Mouse (Mus musculus): ENCODE data around the gene Kcnj15. TPM values are rescaled to one million over a fixed set of nuclear protein-coding genes. Genes with fewer than 3 reads are reported as not detected.
A peak's percentile ranks its signal among the peaks of the same experiment; 100 is the strongest.

The Kcnj15 gene
- total and polyA plus RNA-seq, 3 experiments = 0.89 to 1.5 (median 1.2) TPM

- Histone ChIP-seq H3K79me2 (replicated peaks; ENCODE audit: control insufficient read depth, insufficient read depth, low read length) (no peaks in the 10 kb centered on the region), H3K4me1 (ENCODE audit: control insufficient read depth, insufficient read depth, low read length) (no peaks in the 10 kb centered on the region), H3K4me3 (no peak overlapping the region), H3K27ac (no peak overlapping the region), H3K27me3 (ENCODE audit: control insufficient read depth, insufficient read depth, low read length) (no peaks in the 10 kb centered on the region), H3K9ac (ENCODE audit: low read depth, low read length) (no peak overlapping the region), H3K36me3 (ENCODE audit: control insufficient read depth, insufficient read depth, low read length) (no peaks in the 10 kb centered on the region)
- DNase-seq = no peak
- WGBS = 81% methylated on average over 8 of the region's 8 CpGs
- TF ChIP-seq CTCF (IDR thresholded peaks at IDR 0.05) (no peak), POLR2A (IDR thresholded peaks at IDR 0.05; ENCODE audit: insufficient read depth, low read depth, low read length) (no peak), EP300 (IDR thresholded peaks at IDR 0.05; ENCODE audit: insufficient read depth, low read depth, low read length) (no peak)
- intact Hi-C loops (cut with DNase I) = no loop called here
Observed at GRCm38 (mm10) chr16:95223435-95223834, 33.9 kb upstream of the Kcnj15 start.

GRCm38 (mm10) chr16:95225285-95225684 lies 32.1 kb upstream of the Kcnj15 start:
- Histone ChIP-seq H3K4me1 (ENCODE audit: control insufficient read depth, insufficient read depth, low read length) (no peaks in the 10 kb centered on the region), H3K27ac (no peak overlapping the region), H3K4me3 (no peak overlapping the region), H3K27me3 (ENCODE audit: control insufficient read depth, insufficient read depth, low read length) (no peaks in the 10 kb centered on the region), H3K79me2 (replicated peaks; ENCODE audit: control insufficient read depth, insufficient read depth, low read length) (no peaks in the 10 kb centered on the region), H3K9ac (ENCODE audit: low read depth, low read length) (no peak overlapping the region), H3K36me3 (ENCODE audit: control insufficient read depth, insufficient read depth, low read length) (no peaks in the 10 kb centered on the region)
- 45% methylated on average over 7 of the region's 7 CpGs for WGBS
- intact Hi-C loops (cut with DNase I) = no loop called here
- no peak for DNase-seq
- no peak for TF ChIP-seq EP300 (IDR thresholded peaks at IDR 0.05; ENCODE audit: insufficient read depth, low read depth, low read length)
- no peak for TF ChIP-seq CTCF (IDR thresholded peaks at IDR 0.05)
- TF ChIP-seq POLR2A (IDR thresholded peaks at IDR 0.05; ENCODE audit: insufficient read depth, low read depth, low read length) = no peak

DNA sequence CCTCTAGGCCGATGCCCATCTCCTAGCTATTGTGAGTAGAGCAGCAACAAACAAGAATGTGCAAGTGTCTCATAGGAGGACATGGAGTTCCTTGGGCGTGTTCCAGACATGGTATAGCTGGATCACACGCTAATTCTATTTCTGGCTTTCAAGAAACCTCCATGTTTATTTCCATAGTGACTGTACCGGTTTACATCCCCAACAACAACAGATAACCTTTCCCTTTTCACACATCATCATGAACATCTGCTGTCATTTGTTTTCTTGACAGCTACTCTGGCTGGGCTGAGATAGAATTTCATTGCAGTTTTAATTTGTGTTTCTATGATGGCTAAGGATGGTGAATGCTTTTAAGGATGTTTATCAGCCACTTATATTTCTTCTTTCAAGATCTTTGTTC lies 25.6 kb upstream of the Kcnj15 start:
- no peaks in the 10 kb centered on the region for H3K27me3 ChIP-seq (ENCODE audit: control insufficient read depth, insufficient read depth, low read length)
- H3K4me1 ChIP-seq (ENCODE audit: control insufficient read depth, insufficient read depth, low read length) = no peaks in the 10 kb centered on the region
- no peaks in the 10 kb centered on the region for H3K36me3 ChIP-seq (ENCODE audit: control insufficient read depth, insufficient read depth, low read length)
- H3K9ac ChIP-seq (ENCODE audit: low read depth, low read length) = no peak overlapping the region
- H3K27ac ChIP-seq = no peak overlapping the region
- no peak for DNase-seq
- H3K4me3 ChIP-seq = no peak overlapping the region
- TF ChIP-seq EP300 (IDR thresholded peaks at IDR 0.05; ENCODE audit: insufficient read depth, low read depth, low read length) = no peak
- no peaks in the 10 kb centered on the region for H3K79me2 ChIP-seq (replicated peaks; ENCODE audit: control insufficient read depth, insufficient read depth, low read length)
- 73% methylated on average over 4 of the region's 4 CpGs for WGBS
- intact Hi-C loops (cut with DNase I) = no loop called here

DNA sequence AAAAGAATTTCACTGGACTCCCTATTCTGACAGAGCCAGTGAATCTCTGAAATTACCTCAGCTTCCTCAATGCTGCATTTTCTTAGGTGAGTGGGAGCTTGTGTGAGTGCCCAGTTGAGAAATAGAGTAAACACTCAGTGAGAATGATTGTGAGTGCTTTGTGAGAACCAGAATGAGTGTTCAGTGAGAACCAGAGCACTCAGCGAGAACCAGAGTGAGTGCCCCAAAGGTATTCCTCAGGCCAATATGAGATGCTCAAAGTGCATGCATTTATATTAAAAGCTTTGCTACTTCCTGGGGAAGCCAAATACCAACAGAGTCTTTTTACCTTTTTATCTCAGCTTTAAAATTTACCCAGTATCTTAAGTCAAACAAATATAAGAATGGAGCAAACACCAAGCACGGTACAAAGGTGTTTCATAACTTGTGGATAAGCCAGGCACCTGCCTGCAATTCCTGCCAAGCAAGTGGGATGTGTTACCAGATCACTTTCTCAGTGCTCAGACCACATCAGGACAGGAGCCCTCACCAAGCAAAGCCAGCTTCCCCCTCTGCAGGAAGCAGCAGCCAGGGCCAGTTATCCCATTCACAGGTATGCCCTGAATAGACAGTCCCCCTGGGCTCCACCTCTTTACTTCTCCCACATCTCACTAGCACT lies 22.3 kb upstream of the Kcnj15 start:
- no peaks in the 10 kb centered on the region for H3K79me2 ChIP-seq (replicated peaks; ENCODE audit: control insufficient read depth, insufficient read depth, low read length)
- H3K27me3 ChIP-seq (ENCODE audit: control insufficient read depth, insufficient read depth, low read length) = no peaks in the 10 kb centered on the region
- H3K4me1 ChIP-seq (ENCODE audit: control insufficient read depth, insufficient read depth, low read length) = peaks cover 3% of the 10 kb centered on the region; the same call in 1 of the 2 replicates
- H3K27ac ChIP-seq = no peak overlapping the region
- no peaks in the 10 kb centered on the region for H3K36me3 ChIP-seq (ENCODE audit: control insufficient read depth, insufficient read depth, low read length)
- DNase-seq = no peak
- TF ChIP-seq CTCF (IDR thresholded peaks at IDR 0.05) (no peak), POLR2A (IDR thresholded peaks at IDR 0.05; ENCODE audit: insufficient read depth, low read depth, low read length) (no peak), EP300 (IDR thresholded peaks at IDR 0.05; ENCODE audit: insufficient read depth, low read depth, low read length) (no peak)
- H3K9ac ChIP-seq (ENCODE audit: low read depth, low read length) = no peak overlapping the region
- no peak overlapping the region for H3K4me3 ChIP-seq
- WGBS = 90% methylated on average over 2 of the region's 2 CpGs
- intact Hi-C loops (cut with DNase I) = no loop called here

DNA sequence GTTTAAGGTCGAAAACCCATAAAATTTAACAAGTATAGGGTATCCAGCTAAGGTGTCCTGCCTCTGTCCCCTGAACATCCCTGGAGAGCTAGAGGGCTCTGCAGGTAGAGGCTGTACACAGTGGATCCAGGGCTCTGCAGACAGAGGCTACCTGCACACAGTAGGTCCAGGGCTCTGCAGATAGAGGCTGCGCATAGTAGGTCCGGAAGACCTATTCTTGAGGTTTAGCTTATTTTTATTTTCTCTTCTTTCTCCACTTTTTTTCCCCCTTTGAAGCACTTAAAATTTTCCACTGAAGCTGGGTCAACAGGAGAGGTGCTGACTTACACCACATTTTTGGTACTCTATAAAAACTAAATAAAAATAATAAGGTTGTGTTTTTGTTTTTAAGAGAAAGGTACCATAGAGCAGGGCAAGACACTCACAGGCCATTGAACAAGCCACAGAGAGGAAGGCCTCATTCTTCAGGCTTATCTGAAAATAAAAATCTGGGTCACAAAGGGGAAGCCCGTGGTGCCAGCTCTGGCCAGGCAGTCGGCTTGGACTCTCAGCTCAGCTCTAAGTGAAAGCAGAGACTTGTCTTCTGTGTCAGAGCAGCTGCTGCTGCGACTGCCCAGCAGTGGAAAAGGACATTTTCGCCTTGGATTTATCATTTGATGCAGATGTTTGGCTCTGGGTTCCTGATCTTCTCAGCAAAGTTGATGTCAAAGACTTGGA lies 18.0 kb upstream of the Kcnj15 start:
- intact Hi-C loops (cut with DNase I) = no loop called here
- no peaks in the 10 kb centered on the region for H3K79me2 ChIP-seq (replicated peaks; ENCODE audit: control insufficient read depth, insufficient read depth, low read length)
- peak in 1 of 2 experiments; percentile 18 for DNase-seq
- peaks cover 15% of the 10 kb centered on the region for H3K4me1 ChIP-seq (ENCODE audit: control insufficient read depth, insufficient read depth, low read length)
- H3K27ac ChIP-seq = peak overlapping the region; percentile 43
- no peak overlapping the region for H3K4me3 ChIP-seq
- WGBS = 56% methylated on average over 7 of the region's 7 CpGs
- TF ChIP-seq CTCF (IDR thresholded peaks at IDR 0.05) (no peak), POLR2A (IDR thresholded peaks at IDR 0.05; ENCODE audit: insufficient read depth, low read depth, low read length) (no peak), EP300 (IDR thresholded peaks at IDR 0.05; ENCODE audit: insufficient read depth, low read depth, low read length) (no peak)
- H3K27me3 ChIP-seq (ENCODE audit: control insufficient read depth, insufficient read depth, low read length) = no peaks in the 10 kb centered on the region
- peaks cover 5% of the 10 kb centered on the region; the same call in 1 of the 2 replicates for H3K36me3 ChIP-seq (ENCODE audit: control insufficient read depth, insufficient read depth, low read length)
- H3K9ac ChIP-seq (ENCODE audit: low read depth, low read length) = no peak overlapping the region

- H3K27ac ChIP-seq = peak overlapping the region; percentile 74
- no peak overlapping the region for H3K9ac ChIP-seq (ENCODE audit: low read depth, low read length)
- peaks cover 5% of the 10 kb centered on the region; the same call in 1 of the 2 replicates for H3K36me3 ChIP-seq (ENCODE audit: control insufficient read depth, insufficient read depth, low read length)
- TF ChIP-seq EP300 (IDR thresholded peaks at IDR 0.05; ENCODE audit: insufficient read depth, low read depth, low read length) (no peak), CTCF (IDR thresholded peaks at IDR 0.05) (no peak), POLR2A (IDR thresholded peaks at IDR 0.05; ENCODE audit: insufficient read depth, low read depth, low read length) (no peak)
- DNase-seq = no peak
- no peaks in the 10 kb centered on the region for H3K27me3 ChIP-seq (ENCODE audit: control insufficient read depth, insufficient read depth, low read length)
- no peaks in the 10 kb centered on the region for H3K79me2 ChIP-seq (replicated peaks; ENCODE audit: control insufficient read depth, insufficient read depth, low read length)
- peaks cover 15% of the 10 kb centered on the region for H3K4me1 ChIP-seq (ENCODE audit: control insufficient read depth, insufficient read depth, low read length)
- 55% methylated on average over 5 of the region's 5 CpGs for WGBS
- intact Hi-C loops (cut with DNase I) = loop anchor here (10.0 kb wide), 1 partner anchor 416 kb away; no protein-coding TSS in a partner anchor
- H3K4me3 ChIP-seq = no peak overlapping the region
Observed at GRCm38 (mm10) chr16:95240688-95241087, 16.7 kb upstream of the Kcnj15 start.

Data from heart, adult 2 months (tissue).